Mouse (Mus musculus) gastrocnemius, adult 2 months (tissue): Measurements from ENCODE around the gene Vdac1. TPM values are rescaled to one million over a fixed set of nuclear protein-coding genes. Genes with fewer than 3 reads are reported as not detected.

Experiments
- DNase-seq: peaks from one replicate; pipeline ENCODE4 v3.0.0; 2022
- H3K27ac ChIP-seq: fragments of 200-600 bp; 2 replicates; pipeline ENCODE4 v1.8.1; 2022; ENCODE audit warnings: mild to moderate bottlenecking
- H3K4me3 ChIP-seq: fragments of 200-600 bp; 2 replicates; pipeline ENCODE4 v1.8.1; 2022; ENCODE audit warnings: mild to moderate bottlenecking, moderate library complexity
- CTCF ChIP-seq: fragments of 200-600 bp; IDR thresholded peaks from 2 replicates; pipeline ENCODE4 v1.8.1; 2022; ENCODE audit warnings: antibody characterized with exemption, mild to moderate bottlenecking, moderate library complexity
- intact Hi-C: fragments of 180-260 bp; cut with DNase I; formaldehyde crosslinking; loops from one replicate; pipeline ENCODE4 v1.15.1; 2025
- total RNA-seq, 2 experiments: library from RNA; stranded (reverse); gene quantifications; 2 replicates each; pipeline ENCODE4 v1.2.3; 2021

The Vdac1 gene
- total RNA-seq, 2 experiments from 2014 or later: 1,359 to 1,549 TPM

GRCm38 (mm10) chr11:52366358-52366757 is 5.7 kb downstream of the Vdac1 start:
- no peak for TF ChIP-seq CTCF
- peak overlapping the region; percentile 100 for H3K4me3 ChIP-seq
- DNase-seq: no peak
- intact Hi-C loops: no loop called here
- H3K27ac ChIP-seq: peak overlapping the region; percentile 99

- no peak for DNase-seq
- intact Hi-C loops: no loop called here
- H3K27ac ChIP-seq: peak overlapping the region; percentile 99
- no peak for TF ChIP-seq CTCF
- H3K4me3 ChIP-seq: peak overlapping the region; percentile 26
Observed at GRCm38 (mm10) chr11:52368176-52368985, 7.7 kb downstream of the Vdac1 start.

- H3K27ac ChIP-seq: peak overlapping the region; percentile 99
- H3K4me3 ChIP-seq: peak overlapping the region; percentile 26
- TF ChIP-seq CTCF: no peak
- DNase-seq: peak; percentile 64
- intact Hi-C loops: no loop called here
Observed at GRCm38 (mm10) chr11:52369252-52370134, 8.8 kb downstream of the Vdac1 start.

- no peak for DNase-seq
- intact Hi-C loops: no loop called here
- peak; percentile 37 for TF ChIP-seq CTCF
- H3K4me3 ChIP-seq: peak overlapping the region; percentile 32
- H3K27ac ChIP-seq: peak overlapping the region; percentile 99
Observed at GRCm38 (mm10) chr11:52370135-52370452, 9.4 kb downstream of the Vdac1 start.

- no peak for TF ChIP-seq CTCF
- peak overlapping the region; percentile 32 for H3K4me3 ChIP-seq
Observed at GRCm38 (mm10) chr11:52370538-52370937, 9.9 kb downstream of the Vdac1 start.

GRCm38 (mm10) chr11:52373841-52374240 is 13.2 kb downstream of the Vdac1 start:
- peak; percentile 46 for DNase-seq
- intact Hi-C loops: loop anchor here (1.0 kb wide), 2 partner anchors 11 to 24 kb away; no protein-coding TSS in a partner anchor
- H3K4me3 ChIP-seq: peak overlapping the region; percentile 25
- H3K27ac ChIP-seq: peak overlapping the region; percentile 89
- TF ChIP-seq CTCF: no peak

More at GRCm38 (mm10) chr11:52370538-52370937, 9.9 kb downstream of the Vdac1 start:
- intact Hi-C loops: no loop called here
- peak; percentile 53 for DNase-seq
- peak overlapping the region; percentile 99 for H3K27ac ChIP-seq

- intact Hi-C loops: loop anchor here (1.0 kb wide), 2 partner anchors 11 to 24 kb away; no protein-coding TSS in a partner anchor
- H3K27ac ChIP-seq: peak overlapping the region; percentile 89
Observed at GRCm38 (mm10) chr11:52374340-52374739, 13.7 kb downstream of the Vdac1 start.

GRCm38 (mm10) chr11:52377579-52377978 is 16.9 kb downstream of the Vdac1 start:
- peak overlapping the region; percentile 89 for H3K27ac ChIP-seq
- peak; percentile 85 for DNase-seq
- H3K4me3 ChIP-seq: no peak overlapping the region
- 0 out of 2 replicates have a peak, but pooled peaks have one; percentile 2 for TF ChIP-seq CTCF
- intact Hi-C loops: no loop called here

More at GRCm38 (mm10) chr11:52374340-52374739, 13.7 kb downstream of the Vdac1 start:
- peak; percentile 89 for DNase-seq
- TF ChIP-seq CTCF: peak; percentile 95; the same call in 1 of the 2 replicates
- H3K4me3 ChIP-seq: no peak overlapping the region

- peak overlapping the region; percentile 89 for H3K27ac ChIP-seq
- DNase-seq: no peak
- TF ChIP-seq CTCF: no peak
- intact Hi-C loops: no loop called here
- no peak overlapping the region for H3K4me3 ChIP-seq
Observed at GRCm38 (mm10) chr11:52379241-52379640, 18.6 kb downstream of the Vdac1 start.

GRCm38 (mm10) chr11:52383741-52384140 is 23.1 kb downstream of the Vdac1 start:
- DNase-seq: peak; percentile 45
- Histone ChIP-seq H3K4me3 (no peak overlapping the region), H3K27ac (peak overlapping the region; percentile 71)
- intact Hi-C loops: no loop called here
- TF ChIP-seq CTCF: no peak

GRCm38 (mm10) chr11:52384667-52385066 is 24.0 kb downstream of the Vdac1 start:
- peak overlapping the region; percentile 71 for H3K27ac ChIP-seq
- no peak for DNase-seq

GRCm38 (mm10) chr11:52386892-52387291 is 26.2 kb downstream of the Vdac1 start:
- intact Hi-C loops: no loop called here
- Histone ChIP-seq H3K4me3 (no peak overlapping the region), H3K27ac (no peak overlapping the region)
- no peak for DNase-seq
- TF ChIP-seq CTCF: no peak

More at GRCm38 (mm10) chr11:52384667-52385066, 24.0 kb downstream of the Vdac1 start:
- peak; percentile 78 for TF ChIP-seq CTCF
- no peak overlapping the region for H3K4me3 ChIP-seq
- intact Hi-C loops: no loop called here
